Mouse (Mus musculus): ENCODE data around the gene Agfg2.

GRCm38 (mm10) chr5:137672361-137672760, 12.2 kb downstream of the Agfg2 start:
- TF ChIP-seq CTCF (conservative IDR thresholded peaks at IDR 0.05; ENCODE audit: low read length) (no peak), NANOG (IDR thresholded peaks at IDR 0.05; ENCODE audit: borderline replicate concordance, low read length) (no peak), POU5F1 (IDR thresholded peaks at IDR 0.05; ENCODE audit: borderline replicate concordance, low read length) (no peak)
